Mouse (Mus musculus): Measurements from ENCODE around the gene Pth2.

DNA sequence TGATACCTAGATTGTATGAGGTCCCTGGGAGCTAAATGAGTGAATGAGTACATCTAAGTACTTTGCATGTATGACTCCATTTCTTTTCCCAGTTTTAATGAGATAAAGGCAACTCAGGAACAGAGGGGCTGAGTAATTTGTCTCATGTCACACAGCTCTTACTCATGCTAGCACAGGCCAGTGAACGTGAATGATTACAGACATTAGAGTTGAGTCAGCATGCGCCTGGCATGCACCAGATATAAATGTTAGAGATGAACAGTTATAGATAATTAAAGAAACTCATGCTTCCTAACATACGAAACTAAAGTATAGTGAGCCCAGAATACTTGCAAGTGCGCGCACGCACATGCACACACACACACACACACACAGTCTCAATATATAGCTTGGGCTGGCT, 9.4 kb downstream of the Pth2 start:
- TF ChIP-seq HCFC1 (IDR thresholded peaks at IDR 0.05; ENCODE audit: borderline replicate concordance, insufficient read depth, low read length) (no peak), ZNF384 (IDR thresholded peaks at IDR 0.05; ENCODE audit: low read depth, low read length) (no peak)

All from ES-E14 (cell line).